Mouse (Mus musculus) v-Abl transformed pro-B cells (cell line): ENCODE measurements around the gene Prr15l.

Experiments
- in situ Hi-C, 2 experiments: fragments of 400-800 bp; cut with MboI; formaldehyde crosslinking; loops; one replicate each; pipeline ENCODE4 v1.15.1; 2025; ENCODE audit not compliant: unreplicated experiment in 2 of 2

Prr15l gene

GRCm38 (mm10) chr11:96916885-96917396 lies 11.0 kb upstream of the Prr15l start:
- in situ Hi-C loops, result loop anchor here (5.0 kb wide), 3 partner anchors 45 to 270 kb away; partner anchors contain the start of genes Scrn2 (in 2 of the 2) and Kpnb1 (in 1 of the 2)

- in situ Hi-C loops, result loop anchor here (5.0 kb wide), 3 partner anchors 45 to 270 kb away; partner anchors contain the start of genes Scrn2 (in 2 of the 2) and Kpnb1 (in 1 of the 2)
These were observed 10.5 kb upstream of the Prr15l start for GRCm38 (mm10) chr11:96917415-96917814.

GRCm38 (mm10) chr11:96919003-96919402 lies 8.9 kb upstream of the Prr15l start:
- in situ Hi-C loops, result loop anchor here (5.0 kb wide), 3 partner anchors 43 to 268 kb away; partner anchors contain the start of genes Scrn2 (in 2 of the 2) and Kpnb1 (in 1 of the 2)

- in situ Hi-C loops, result no loop called here
These were observed 3.0 kb upstream of the Prr15l start for GRCm38 (mm10) chr11:96924861-96925260.

- in situ Hi-C loops, result no loop called here
These were observed 2.3 kb upstream of the Prr15l start for GRCm38 (mm10) chr11:96925469-96926148.

GRCm38 (mm10) chr11:96926587-96926986 lies 1.3 kb upstream of the Prr15l start:
- in situ Hi-C loops, result no loop called here

GRCm38 (mm10) chr11:96928691-96929090 lies 787 bp downstream of the Prr15l start:
- in situ Hi-C loops, result no loop called here

GRCm38 (mm10) chr11:96929096-96929765 lies 1.3 kb downstream of the Prr15l start:
- in situ Hi-C loops, result no loop called here

GRCm38 (mm10) chr11:96929766-96930331 lies 1.9 kb downstream of the Prr15l start:
- in situ Hi-C loops, result no loop called here

GRCm38 (mm10) chr11:96931327-96932062 lies 3.6 kb downstream of the Prr15l start:
- in situ Hi-C loops, result no loop called here

GRCm38 (mm10) chr11:96933562-96934276 lies 5.8 kb downstream of the Prr15l start:
- in situ Hi-C loops, result no loop called here

GRCm38 (mm10) chr11:96934921-96935356 lies 7.0 kb downstream of the Prr15l start:
- in situ Hi-C loops, result no loop called here

GRCm38 (mm10) chr11:96935872-96936650 lies 8.2 kb downstream of the Prr15l start:
- in situ Hi-C loops, result no loop called here

GRCm38 (mm10) chr11:96937549-96938425 lies 9.9 kb downstream of the Prr15l start:
- in situ Hi-C loops, result no loop called here

- in situ Hi-C loops, result no loop called here
These were observed 10.5 kb downstream of the Prr15l start for GRCm38 (mm10) chr11:96938426-96938800.

- in situ Hi-C loops, result no loop called here
These were observed 12.9 kb downstream of the Prr15l start for GRCm38 (mm10) chr11:96940578-96941465.

- in situ Hi-C loops, result no loop called here
These were observed 14.2 kb downstream of the Prr15l start for GRCm38 (mm10) chr11:96941989-96942590.
